Mouse (Mus musculus): ENCODE results near the gene Tmem104. TPM values are rescaled to one million over a fixed set of nuclear protein-coding genes. Genes with fewer than 3 reads are reported as not detected.

Tmem104 gene
- polyA plus RNA-seq, 1 experiment from 2014 or later = 19.2 TPM

GRCm38 (mm10) chr11:115160883-115161577 is 26.3 kb upstream of the Tmem104 start:
- Histone ChIP-seq H3K9me3 (ENCODE audit: control insufficient read depth) (no peaks in the 10 kb centered on the region), H3K9ac (ENCODE audit: low read depth, low read length) (no peak overlapping the region), H3K4me3 (ENCODE audit: low read depth, low read length) (no peak overlapping the region), H3K27ac (ENCODE audit: low read depth, low read length) (peak overlapping the region; percentile 93), H3K4me2 (replicated peaks; ENCODE audit: low read depth) (peak overlapping the region; percentile 24; the same call in 1 of the 2 replicates), H3K4me1 (replicated peaks; ENCODE audit: control insufficient read depth, insufficient read depth, low read length) (0 out of 2 replicates have a peak, but pooled peaks cover 9% of the 10 kb centered on the region), H3K27me3 (replicated peaks; ENCODE audit: control insufficient read depth, insufficient read depth, low read length) (0 out of 2 replicates have a peak, but pooled peaks cover 4% of the 10 kb centered on the region), H3K36me3 (ENCODE audit: control insufficient read depth, insufficient read depth) (no peaks in the 10 kb centered on the region; the same call in 1 of the 2 replicates)
- peak; percentile 95 for TF ChIP-seq CTCF (IDR thresholded peaks at IDR 0.05; ENCODE audit: low read depth)
- 21% methylated on average over 10 of the region's 10 CpGs for WGBS
- ATAC-seq = peak; percentile 1; the same call in 1 of the 2 replicates

- H3K4me2 ChIP-seq (replicated peaks; ENCODE audit: low read depth) = peak overlapping the region; percentile 74
- 39% methylated on average over 9 of the region's 9 CpGs for WGBS
- peak overlapping the region; percentile 93 for H3K27ac ChIP-seq (ENCODE audit: low read depth, low read length)
- no peaks in the 10 kb centered on the region for H3K27me3 ChIP-seq (replicated peaks; ENCODE audit: control insufficient read depth, insufficient read depth, low read length)
- H3K9ac ChIP-seq (ENCODE audit: low read depth, low read length) = no peak overlapping the region; the same call in 1 of the 2 replicates
- H3K9me3 ChIP-seq (ENCODE audit: control insufficient read depth) = no peaks in the 10 kb centered on the region
- ATAC-seq = peak; percentile 14; the same call in 1 of the 2 replicates
- H3K36me3 ChIP-seq (ENCODE audit: control insufficient read depth, insufficient read depth) = no peaks in the 10 kb centered on the region; the same call in 1 of the 2 replicates
- no peak for TF ChIP-seq CTCF (IDR thresholded peaks at IDR 0.05; ENCODE audit: low read depth)
- 0 out of 2 replicates have a peak, but pooled peaks cover 13% of the 10 kb centered on the region for H3K4me1 ChIP-seq (replicated peaks; ENCODE audit: control insufficient read depth, insufficient read depth, low read length)
- H3K4me3 ChIP-seq (ENCODE audit: low read depth, low read length) = no peak overlapping the region
These were observed 25.6 kb upstream of the Tmem104 start for GRCm38 (mm10) chr11:115161578-115162204.

GRCm38 (mm10) chr11:115162205-115162601 is 25.1 kb upstream of the Tmem104 start:
- Histone ChIP-seq H3K27me3 (replicated peaks; ENCODE audit: control insufficient read depth, insufficient read depth, low read length) (no peaks in the 10 kb centered on the region), H3K27ac (ENCODE audit: low read depth, low read length) (peak overlapping the region; percentile 93), H3K4me3 (ENCODE audit: low read depth, low read length) (peak overlapping the region; percentile 80), H3K36me3 (ENCODE audit: control insufficient read depth, insufficient read depth) (no peaks in the 10 kb centered on the region; the same call in 1 of the 2 replicates), H3K4me2 (replicated peaks; ENCODE audit: low read depth) (peak overlapping the region; percentile 74), H3K4me1 (replicated peaks; ENCODE audit: control insufficient read depth, insufficient read depth, low read length) (0 out of 2 replicates have a peak, but pooled peaks cover 13% of the 10 kb centered on the region), H3K9me3 (ENCODE audit: control insufficient read depth) (no peaks in the 10 kb centered on the region), H3K9ac (ENCODE audit: low read depth, low read length) (peak overlapping the region; percentile 46; the same call in 1 of the 2 replicates)
- 22% methylated on average over 9 of the region's 9 CpGs for WGBS
- no peak for ATAC-seq
- TF ChIP-seq CTCF (IDR thresholded peaks at IDR 0.05; ENCODE audit: low read depth) = no peak

- WGBS = under 1% methylated on average over 47 of the region's 47 CpGs
- peak within 1 kb of the TSS; percentile 93 for H3K27ac ChIP-seq (ENCODE audit: low read depth, low read length)
- peak within 1 kb of the TSS; percentile 77 for H3K9ac ChIP-seq (ENCODE audit: low read depth, low read length)
- no peaks in the 10 kb centered on the region for H3K27me3 ChIP-seq (replicated peaks; ENCODE audit: control insufficient read depth, insufficient read depth, low read length)
- peaks cover 5% of the 10 kb centered on the region; the same call in 1 of the 2 replicates for H3K36me3 ChIP-seq (ENCODE audit: control insufficient read depth, insufficient read depth)
- peak within 1 kb of the TSS; percentile 80 for H3K4me3 ChIP-seq (ENCODE audit: low read depth, low read length)
- no peaks in the 10 kb centered on the region for H3K9me3 ChIP-seq (ENCODE audit: control insufficient read depth)
- TF ChIP-seq CTCF (IDR thresholded peaks at IDR 0.05; ENCODE audit: low read depth) = no peak
- H3K4me1 ChIP-seq (replicated peaks; ENCODE audit: control insufficient read depth, insufficient read depth, low read length) = 0 out of 2 replicates have a peak, but pooled peaks cover 13% of the 10 kb centered on the region
- peak within 1 kb of the TSS; percentile 74 for H3K4me2 ChIP-seq (replicated peaks; ENCODE audit: low read depth)
- ATAC-seq = peak; percentile 82
These were observed 24.3 kb upstream of the Tmem104 start, which contains the start of gene Slc9a3r1 for GRCm38 (mm10) chr11:115162832-115163480. Slc9a3r1 (plus strand) TSS chr11:115163341.

GRCm38 (mm10) chr11:115163568-115164150 is 23.6 kb upstream of the Tmem104 start:
- 0 out of 2 replicates have a peak, but pooled peaks cover 13% of the 10 kb centered on the region for H3K4me1 ChIP-seq (replicated peaks; ENCODE audit: control insufficient read depth, insufficient read depth, low read length)
- no peaks in the 10 kb centered on the region for H3K27me3 ChIP-seq (replicated peaks; ENCODE audit: control insufficient read depth, insufficient read depth, low read length)
- H3K4me2 ChIP-seq (replicated peaks; ENCODE audit: low read depth) = peak overlapping the region; percentile 74
- H3K9ac ChIP-seq (ENCODE audit: low read depth, low read length) = peak overlapping the region; percentile 77
- ATAC-seq = no peak
- H3K9me3 ChIP-seq (ENCODE audit: control insufficient read depth) = no peaks in the 10 kb centered on the region
- under 1% methylated on average over 43 of the region's 47 CpGs for WGBS
- peak overlapping the region; percentile 89 for H3K27ac ChIP-seq (ENCODE audit: low read depth, low read length)
- peak overlapping the region; percentile 80 for H3K4me3 ChIP-seq (ENCODE audit: low read depth, low read length)
- H3K36me3 ChIP-seq (ENCODE audit: control insufficient read depth, insufficient read depth) = peaks cover 5% of the 10 kb centered on the region; the same call in 1 of the 2 replicates
- peak; percentile 50 for TF ChIP-seq CTCF (IDR thresholded peaks at IDR 0.05; ENCODE audit: low read depth)
